Mouse (Mus musculus) MEL (cell line): ENCODE measurements at regions not wholly inside any gene's neighbourhood (a gene's known extent, or its start where the extent isn't known, plus 50 kb on each side); places are given as distances from the start of the nearest gene placed in this dataset.
"Not testable (repeated sequence)": the region's sequence is repeated elsewhere in the genome, so short reads cannot be mapped to it uniquely, and the experiment has no call there.

Experiments
- CTCF ChIP-seq, 3 experiments: IDR thresholded peaks in 2 of 3; conservative IDR thresholded peaks in 1 of 3; 2 replicates each; pipeline ENCODE4 v1.5.1; 2011 to 2012; ENCODE audit warnings: low read length in 3 of 3, low read depth in 2 of 3, mild to moderate bottlenecking in 2 of 3, improper control_type of control experiment in 1 of 3, inconsistent platforms in 1 of 3, mixed read lengths in 1 of 3, moderate library complexity in 1 of 3; ENCODE audit not compliant: control insufficient read depth in 1 of 3, insufficient read depth in 1 of 3, poor library complexity in 1 of 3, severe bottlenecking in 1 of 3
- E2F4 ChIP-seq: IDR thresholded peaks from 2 replicates; pipeline ENCODE4 v1.6.1; 2011; ENCODE audit warnings: low read depth, low read length, improper control_type of control experiment, borderline replicate concordance
- EP300 ChIP-seq, 2 experiments: IDR thresholded peaks; 2 replicates each; pipeline ENCODE4 v1.6.1; 2011; ENCODE audit warnings: improper control_type of control experiment in 2 of 2, low read length in 2 of 2, low read depth in 1 of 2, mild to moderate bottlenecking in 1 of 2
- GATA1 ChIP-seq: IDR thresholded peaks from 2 replicates; pipeline ENCODE4 v1.6.1; 2011; ENCODE audit warnings: low read depth, low read length, improper control_type of control experiment
- POLR2A ChIP-seq, 2 experiments: IDR thresholded peaks; 2 replicates each; pipeline ENCODE4 v1.6.1; 2011 to 2012; ENCODE audit warnings: low read length in 2 of 2, mild to moderate bottlenecking in 2 of 2, control low read depth in 1 of 2, improper control_type of control experiment in 1 of 2, low read depth in 1 of 2, moderate library complexity in 1 of 2; ENCODE audit not compliant: control insufficient read depth in 1 of 2, insufficient read depth in 1 of 2, poor library complexity in 1 of 2

GRCm38 (mm10) chr4:145814674-145815073, 53.9 kb upstream of the Zfp986 start:
- TF ChIP-seq E2F4; POLR2A (IDR thresholded peaks at IDR 0.05; ENCODE audit: control insufficient read depth in 1 of 2, insufficient read depth in 1 of 2, low read depth in 1 of 2, low read length in 2 of 2, poor library complexity in 1 of 2); EP300 (IDR thresholded peaks at IDR 0.05; ENCODE audit: low read depth in 1 of 2, low read length in 2 of 2); GATA1; CTCF (IDR thresholded peaks at IDR 0.05 in 2 of 3, conservative IDR thresholded peaks at IDR 0.05 in 1 of 3; ENCODE audit: control insufficient read depth in 1 of 3, insufficient read depth in 1 of 3, low read depth in 2 of 3, low read length in 3 of 3, poor library complexity in 1 of 3, severe bottlenecking in 1 of 3): not testable (repeated sequence)
